Mouse (Mus musculus): ENCODE data around the gene Zswim5.
A peak's percentile ranks its signal among the peaks of the same experiment; 100 is the strongest.
"Not testable (repeated sequence)": the region's sequence is repeated elsewhere in the genome, so short reads cannot be mapped to it uniquely, and the experiment has no call there.

Gene Zswim5

GRCm38 (mm10) chr4:116876995-116877728 is at the start of gene Zswim5:
TSS of gene Zswim5 (plus strand) at chr4:116877376.
- DNase-seq: peak; percentile 88 to 92

- DNase-seq: peak; percentile 34 to 54
Observed at GRCm38 (mm10) chr4:116827819-116828218, 49.4 kb upstream of the Zswim5 start.

GRCm38 (mm10) chr4:116829364-116830069 is 47.7 kb upstream of the Zswim5 start:
- DNase-seq: no peak

GRCm38 (mm10) chr4:116830070-116830368 is 47.2 kb upstream of the Zswim5 start:
- no peak for DNase-seq

GRCm38 (mm10) chr4:116838999-116839398 is 38.2 kb upstream of the Zswim5 start:
- DNase-seq: no peak

GRCm38 (mm10) chr4:116840096-116840495 is 37.1 kb upstream of the Zswim5 start:
- not testable (repeated sequence) for DNase-seq

- no peak for DNase-seq
Observed at GRCm38 (mm10) chr4:116840841-116841240, 36.3 kb upstream of the Zswim5 start.

- DNase-seq: no peak
Observed at GRCm38 (mm10) chr4:116844324-116844723, 32.9 kb upstream of the Zswim5 start.

- DNase-seq: no peak
Observed at GRCm38 (mm10) chr4:116849901-116850300, 27.3 kb upstream of the Zswim5 start.

GRCm38 (mm10) chr4:116854286-116854685 is 22.9 kb upstream of the Zswim5 start:
- DNase-seq: no peak

- no peak for DNase-seq
Observed at GRCm38 (mm10) chr4:116857203-116857602, 20.0 kb upstream of the Zswim5 start.

- no peak for DNase-seq
Observed at GRCm38 (mm10) chr4:116859711-116860110, 17.5 kb upstream of the Zswim5 start.

GRCm38 (mm10) chr4:116862023-116862422 is 15.2 kb upstream of the Zswim5 start:
- no peak for DNase-seq

GRCm38 (mm10) chr4:116869898-116870297 is 7.3 kb upstream of the Zswim5 start:
- DNase-seq: no peak

- peak in 1 of 2 experiments; percentile 9 for DNase-seq
Observed at GRCm38 (mm10) chr4:116874595-116874994, 2.6 kb upstream of the Zswim5 start.

- peak in 1 of 2 experiments; percentile 64 for DNase-seq
Observed at GRCm38 (mm10) chr4:116876630-116876994, 564 bp upstream of the Zswim5 start.

GRCm38 (mm10) chr4:116877729-116878321 is 649 bp downstream of the Zswim5 start:
- no peak for DNase-seq

- peak; percentile 20 to 50 for DNase-seq
Observed at GRCm38 (mm10) chr4:116878491-116878890, 1.3 kb downstream of the Zswim5 start.

GRCm38 (mm10) chr4:116882679-116883078 is 5.5 kb downstream of the Zswim5 start:
- no peak for DNase-seq

GRCm38 (mm10) chr4:116894200-116895080 is 17.3 kb downstream of the Zswim5 start:
- DNase-seq: peak in 1 of 2 experiments; percentile 25

- DNase-seq: no peak
Observed at GRCm38 (mm10) chr4:116910489-116911181, 33.5 kb downstream of the Zswim5 start.

- DNase-seq: no peak
Observed at GRCm38 (mm10) chr4:116911202-116911601, 34.0 kb downstream of the Zswim5 start.
